Mouse (Mus musculus) adrenal gland, postnatal 4 days (tissue): Measurements from ENCODE around the gene Ccr8. TPM values are rescaled to one million over a fixed set of nuclear protein-coding genes. Genes with fewer than 3 reads are reported as not detected.
"Not testable (repeated sequence)": the region's sequence is repeated elsewhere in the genome, so short reads cannot be mapped to it uniquely, and the experiment has no call there.

Experiments
- DNase-seq, 2 experiments: peaks; one replicate each; pipeline ENCODE4 v3.0.0; 2021 to 2022; ENCODE audit warnings: low spot score in 2 of 2, mixed read lengths in 2 of 2
- total RNA-seq, 2 experiments: library from RNA; stranded (reverse); gene quantifications; 2 replicates each; pipeline ENCODE4 v1.2.3; 2021

The Ccr8 gene
- total RNA-seq, 2 experiments from 2014 or later, result not detected

DNA sequence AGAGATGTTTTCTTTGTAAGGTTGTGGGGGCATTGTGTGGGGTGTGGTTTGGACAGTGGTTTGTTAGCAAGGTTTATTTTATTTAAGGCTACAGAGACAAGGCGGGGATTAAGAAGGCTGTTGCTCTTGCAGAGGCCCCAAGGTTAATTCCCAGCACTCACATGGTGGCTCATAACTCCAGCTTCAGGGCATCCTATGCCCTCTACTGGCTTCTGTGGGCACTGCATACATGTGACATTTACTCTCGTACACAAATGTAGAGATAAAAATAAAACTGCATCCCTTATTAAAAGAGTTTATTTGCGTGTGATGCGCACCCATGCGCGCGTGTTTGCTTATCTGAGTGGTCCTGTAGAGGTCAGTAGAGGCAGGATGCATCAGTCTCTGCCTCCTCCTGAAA lies 2.8 kb upstream of the Ccr8 start:
- no peak for DNase-seq

DNA sequence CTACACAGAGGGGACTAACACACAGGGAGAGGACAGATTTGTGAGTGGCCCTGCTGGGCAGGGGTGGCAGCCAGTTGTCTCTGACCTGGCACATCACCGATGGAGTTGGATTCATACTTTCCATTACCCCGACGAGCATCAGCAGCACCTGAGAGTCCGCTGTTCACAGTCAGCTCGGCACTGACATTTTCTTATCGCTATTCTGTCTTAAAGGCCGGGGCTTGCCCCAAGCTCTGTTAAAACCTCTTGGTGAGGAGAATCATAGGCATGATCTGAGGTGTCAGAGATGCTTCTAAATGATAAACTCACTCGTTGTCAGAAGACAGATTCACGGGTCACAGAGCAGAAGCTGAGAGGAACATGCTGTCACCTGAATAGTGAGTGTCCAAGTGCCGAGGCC lies 828 bp upstream of the Ccr8 start:
- no peak for DNase-seq

DNA sequence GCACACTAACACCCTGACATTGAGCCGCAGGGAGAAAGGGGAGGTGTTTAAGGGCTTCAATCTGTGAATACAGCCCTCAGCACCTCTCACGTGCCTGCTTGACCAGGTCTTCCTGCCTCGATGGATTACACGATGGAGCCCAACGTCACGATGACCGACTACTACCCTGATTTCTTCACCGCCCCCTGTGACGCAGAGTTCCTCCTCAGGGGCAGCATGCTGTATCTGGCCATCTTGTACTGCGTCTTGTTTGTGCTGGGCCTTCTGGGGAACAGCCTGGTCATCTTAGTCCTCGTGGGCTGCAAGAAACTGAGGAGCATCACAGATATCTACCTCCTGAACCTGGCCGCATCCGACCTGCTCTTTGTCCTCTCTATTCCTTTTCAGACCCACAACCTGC lies 1.8 kb downstream of the Ccr8 start:
- no peak for DNase-seq

DNA sequence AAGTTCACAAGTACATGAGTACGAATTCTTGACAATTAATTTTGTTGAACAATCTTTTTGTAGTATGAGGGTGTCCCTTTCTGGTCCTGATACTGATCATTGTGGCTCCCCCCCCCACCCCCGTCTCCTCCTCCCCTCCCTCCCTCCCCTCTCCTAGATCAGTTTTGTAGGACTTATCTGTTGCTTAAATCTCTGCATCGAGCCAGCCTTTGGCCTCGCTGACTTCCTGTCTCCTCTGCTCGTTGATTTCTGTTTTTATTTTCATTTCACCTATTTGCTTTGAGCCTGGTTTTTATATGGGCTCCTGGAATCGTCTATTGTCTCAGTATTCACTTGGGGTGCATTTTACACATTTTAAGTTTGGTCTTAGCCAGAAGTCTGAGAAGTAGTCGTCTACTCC lies 4.0 kb downstream of the Ccr8 start:
- DNase-seq, result no peak

DNA sequence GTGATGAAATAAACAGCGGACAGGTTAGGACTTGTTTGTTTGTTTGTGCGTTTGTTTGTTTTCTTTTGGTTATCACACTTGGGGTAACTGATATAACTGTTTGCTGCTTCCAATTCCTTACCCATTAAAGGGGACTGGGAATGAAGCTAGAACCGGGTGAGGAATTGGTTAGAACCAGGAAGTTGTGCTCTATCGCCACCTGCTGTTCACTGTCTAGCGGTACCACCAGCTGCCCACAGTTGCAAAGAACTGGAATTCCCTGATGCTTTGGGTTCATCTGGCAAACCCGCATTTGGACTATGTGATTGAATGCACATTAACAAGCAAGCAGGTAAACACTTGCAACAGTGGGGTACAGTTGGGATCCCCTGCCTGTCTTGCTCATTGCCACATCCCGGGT lies 6.8 kb downstream of the Ccr8 start:
- DNase-seq, result peak; percentile 29 to 35

DNA sequence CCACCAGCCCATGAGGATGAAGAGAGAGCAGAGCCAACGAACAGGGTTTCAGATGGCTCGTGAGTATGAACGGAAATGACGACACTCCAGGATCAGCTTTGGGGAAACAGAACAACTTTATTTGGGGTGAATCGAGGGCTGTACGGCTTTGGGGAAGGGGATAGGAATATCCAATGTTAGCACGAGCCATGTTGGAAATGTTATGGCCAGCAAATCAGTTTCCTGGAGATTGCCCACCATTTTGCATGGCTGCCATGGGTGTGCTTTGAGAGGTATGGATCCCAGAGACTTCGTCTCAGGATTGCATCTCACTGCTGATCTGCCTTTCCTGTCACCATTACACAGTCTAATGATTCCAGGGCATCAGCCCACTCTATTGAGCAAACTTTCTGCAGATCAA lies 7.4 kb downstream of the Ccr8 start:
- DNase-seq, result no peak

DNA sequence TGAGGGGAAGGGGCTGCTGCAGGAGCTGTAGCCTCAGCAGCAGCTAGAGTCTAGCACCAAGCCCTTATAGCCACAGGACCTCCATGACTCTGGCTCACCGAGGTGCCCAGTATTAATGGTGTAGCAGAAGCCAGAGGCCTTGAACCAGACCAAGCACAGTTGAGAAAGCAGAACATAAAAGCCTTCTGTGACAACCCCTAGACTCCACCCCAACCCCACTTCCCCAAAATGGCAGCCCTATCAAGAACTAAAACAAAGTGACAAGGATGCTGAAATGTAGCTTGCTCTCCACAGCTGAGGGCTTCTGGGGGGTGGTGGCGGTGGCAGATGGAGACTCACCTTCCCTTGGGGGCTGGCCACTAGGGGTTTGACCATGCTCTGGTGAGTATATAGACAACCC lies 9.3 kb downstream of the Ccr8 start:
- no peak for DNase-seq

DNA sequence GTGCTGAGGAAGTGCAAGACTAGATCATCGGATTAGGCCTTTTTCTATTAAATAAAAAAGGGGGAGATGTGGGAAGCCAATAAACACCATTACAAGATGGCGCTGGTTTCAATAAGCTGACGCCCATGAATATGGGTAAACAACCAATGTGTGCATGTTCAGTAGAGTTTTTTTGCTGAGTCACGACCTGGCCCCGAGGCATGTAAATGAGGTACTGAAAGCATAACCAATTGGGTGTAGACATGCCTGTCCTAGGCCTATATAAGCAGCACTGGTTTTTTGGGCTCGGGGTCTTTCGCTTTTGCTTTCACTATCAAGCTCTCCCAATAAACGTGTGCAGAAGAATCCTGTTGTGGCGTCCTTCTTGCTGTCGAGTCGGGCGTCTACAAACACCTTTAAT lies 17.0 kb downstream of the Ccr8 start:
- DNase-seq, result not testable (repeated sequence)

DNA sequence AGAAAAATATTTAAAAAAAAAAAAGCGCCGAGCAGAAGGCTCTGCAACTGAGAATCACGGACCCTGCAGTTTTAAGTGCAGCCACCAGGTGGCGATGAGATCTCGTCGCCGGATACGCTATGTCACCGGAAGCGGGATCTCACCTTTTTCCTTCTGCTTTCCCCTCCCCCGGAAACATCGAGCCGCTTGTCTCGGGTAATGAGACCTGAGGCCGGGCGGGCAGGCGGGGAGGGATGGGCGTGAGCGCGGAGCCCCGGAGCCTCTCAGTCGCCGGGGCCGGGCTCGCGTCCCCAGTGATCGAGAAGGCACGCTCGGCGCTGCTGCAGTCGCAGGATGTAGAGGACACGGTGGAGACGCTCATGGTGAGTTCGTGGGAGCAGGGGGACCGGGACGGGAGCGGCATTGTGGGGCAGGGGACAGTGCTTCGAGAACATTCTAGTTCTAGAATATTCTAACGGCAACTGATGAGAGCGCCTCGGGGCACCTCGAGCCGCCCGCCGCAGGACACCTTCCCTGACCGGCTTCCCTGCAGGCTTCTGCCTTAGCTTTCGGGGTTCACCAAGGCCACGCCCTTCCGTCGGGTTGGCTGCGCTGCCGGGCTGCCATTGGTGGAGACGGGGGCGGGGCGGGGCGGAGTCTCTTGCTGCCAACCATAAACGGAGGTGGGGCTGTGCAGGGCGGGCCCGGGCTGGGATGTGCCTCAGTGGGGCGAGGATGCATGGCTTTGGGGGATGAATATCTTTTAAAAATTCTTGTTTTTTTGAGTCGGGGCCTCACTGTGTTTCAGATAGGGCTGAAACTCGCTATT lies 18.5 kb downstream of the Ccr8 start, which contains the start of gene Slc25a38:
Gene Slc25a38 (plus strand): TSS at position 164 of the 808 bp plus-strand sequence.
- peak; percentile 90 to 92 for DNase-seq

DNA sequence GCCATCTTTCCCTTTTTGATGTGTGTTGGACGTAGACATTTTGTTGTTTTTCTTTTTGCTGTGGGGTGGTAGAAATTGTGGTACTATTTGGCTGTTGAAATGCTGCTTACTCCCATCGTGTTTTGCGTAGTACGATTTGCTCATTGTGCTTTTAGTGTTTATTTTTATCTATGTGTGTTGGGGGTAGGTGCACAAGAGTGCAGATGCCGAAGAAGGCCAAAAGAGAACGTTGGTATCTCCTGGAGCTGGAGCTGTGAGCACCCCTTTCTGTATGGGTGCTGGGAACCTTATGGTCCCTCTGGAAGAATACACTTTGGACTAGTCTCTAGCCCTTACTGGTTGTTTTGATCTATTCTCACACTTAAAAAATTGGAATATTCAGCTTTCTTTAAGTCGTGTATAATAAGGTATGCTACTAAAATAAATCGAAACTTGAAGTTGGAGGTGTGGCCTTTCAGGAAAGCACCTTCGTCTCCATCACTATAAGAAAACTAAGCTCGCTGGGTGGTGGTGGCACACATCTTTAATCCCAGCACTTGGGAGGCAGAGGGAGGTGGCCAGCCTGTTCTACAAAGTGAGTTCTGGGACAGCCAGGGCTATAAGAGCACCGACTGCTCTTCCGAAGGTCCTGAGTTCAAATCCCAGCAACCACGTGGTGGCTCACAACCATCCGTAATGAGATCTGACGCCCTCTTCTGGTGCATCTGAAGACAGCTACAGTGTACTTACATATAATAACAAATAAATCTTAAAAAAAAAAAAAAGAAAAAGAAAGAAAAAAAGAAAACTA lies 19.4 kb downstream of the Ccr8 start:
- DNase-seq, result no peak

DNA sequence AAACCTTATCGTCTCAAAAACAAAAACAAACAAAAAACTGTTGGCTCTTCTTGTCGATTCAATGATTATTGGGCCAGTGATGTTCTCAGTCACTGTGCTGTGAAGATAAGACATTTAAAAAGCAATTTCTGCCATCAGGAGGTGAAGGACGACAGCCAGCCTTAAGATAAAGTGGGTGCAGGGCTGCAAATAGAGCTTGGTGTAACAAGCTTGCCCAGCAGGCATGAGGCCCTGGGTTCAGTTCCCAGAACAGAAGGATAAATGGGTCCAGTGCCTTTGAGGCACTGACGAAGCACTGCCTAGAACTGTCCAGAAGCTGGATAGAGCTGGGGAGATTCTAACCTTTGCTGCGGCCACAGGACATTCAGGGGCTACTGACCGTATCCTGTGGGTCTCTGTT lies 20.6 kb downstream of the Ccr8 start:
- DNase-seq, result no peak

DNA sequence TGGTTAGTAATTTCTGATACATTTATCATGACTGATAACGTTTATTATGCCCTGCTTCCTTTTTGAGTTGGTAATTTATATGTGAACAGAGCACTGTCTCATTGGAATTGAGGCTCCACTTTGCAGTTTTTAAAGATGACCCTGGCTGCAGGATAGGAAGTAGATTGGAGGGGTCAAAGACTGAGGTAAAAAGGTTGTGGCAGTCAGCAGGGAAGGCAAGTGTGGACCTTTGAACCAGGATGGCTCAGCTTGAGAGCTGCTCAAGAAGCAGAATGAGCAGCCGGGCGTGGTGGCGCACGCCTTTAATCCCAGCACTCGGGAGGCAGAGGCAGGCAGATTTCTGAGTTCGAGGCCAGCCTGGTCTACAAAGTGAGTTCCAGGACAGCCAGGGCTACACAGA lies 21.5 kb downstream of the Ccr8 start:
- no peak for DNase-seq

DNA sequence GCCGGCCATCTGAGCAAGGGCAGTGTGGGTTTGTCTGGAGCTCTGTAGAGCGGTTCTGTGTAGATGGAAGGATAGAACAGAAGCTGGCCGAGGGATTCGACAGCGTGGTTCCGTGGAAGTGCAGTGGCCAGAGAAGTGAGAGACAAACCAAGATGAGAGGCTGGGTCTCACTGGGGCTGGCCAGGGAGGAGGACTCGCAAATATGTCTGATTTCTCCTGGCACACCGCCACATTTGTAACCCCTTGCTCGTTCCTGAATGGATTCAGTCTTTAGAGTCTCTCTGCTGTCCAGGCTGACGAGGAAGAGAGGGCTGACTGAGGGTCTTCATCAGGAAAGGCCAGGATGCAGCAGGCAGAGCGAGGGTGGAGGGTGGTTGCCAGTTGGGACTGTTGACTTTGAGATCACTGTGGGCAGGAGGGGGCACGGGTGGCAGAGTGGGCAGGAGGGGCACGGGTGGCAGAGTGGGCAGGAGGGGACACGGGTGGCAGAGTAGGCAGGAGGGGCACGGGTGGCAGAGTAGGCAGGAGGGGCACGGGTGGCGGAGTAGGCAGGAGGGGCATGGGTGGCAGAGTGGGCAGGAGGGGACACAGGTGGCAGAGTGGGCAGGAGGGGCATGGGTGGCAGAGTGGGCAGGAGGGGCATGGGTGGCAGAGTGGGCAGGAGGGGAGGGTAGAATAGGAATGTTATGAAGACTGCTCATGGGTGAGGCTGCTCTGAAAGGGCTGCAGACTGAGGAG lies 22.3 kb downstream of the Ccr8 start:
- no peak for DNase-seq

DNA sequence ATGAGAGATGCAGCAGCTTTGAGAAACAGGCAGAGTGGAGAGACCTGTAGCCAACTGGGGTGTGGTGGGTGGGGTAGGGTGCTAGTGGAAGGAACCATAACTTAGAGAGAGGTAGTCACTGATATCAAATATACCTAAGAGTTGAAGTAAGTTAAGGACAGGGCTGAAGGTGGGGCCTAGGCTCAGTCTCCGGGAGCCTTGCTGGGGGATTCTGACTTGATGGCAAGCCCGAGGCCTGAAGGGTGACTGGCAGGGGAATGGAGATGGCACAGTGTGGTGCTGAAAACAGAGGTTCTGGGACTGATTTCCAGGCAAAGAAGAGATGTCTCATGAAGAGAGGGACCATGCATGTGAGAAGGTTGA lies 22.9 kb downstream of the Ccr8 start:
- DNase-seq, result no peak

DNA sequence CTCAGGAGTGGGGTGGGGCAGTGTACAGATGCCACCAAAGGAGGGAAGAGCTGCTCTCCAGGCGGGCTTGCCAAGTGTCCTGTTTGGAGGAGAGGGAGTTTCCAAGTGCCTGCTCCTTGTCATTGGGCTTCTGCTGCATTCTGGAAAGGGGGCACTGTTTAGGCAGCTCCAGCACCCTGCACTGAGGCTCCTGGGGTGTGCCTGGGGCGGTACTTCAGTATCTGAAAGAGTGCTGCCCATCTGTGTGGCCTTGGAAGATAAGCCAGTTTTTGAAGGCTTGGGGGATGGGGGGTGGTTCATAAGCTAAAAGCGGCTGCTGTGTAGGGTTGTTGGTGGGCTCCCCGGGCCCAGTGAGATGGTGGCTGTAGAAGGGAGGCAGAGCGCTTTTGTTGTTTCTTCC lies 23.7 kb downstream of the Ccr8 start:
- no peak for DNase-seq

DNA sequence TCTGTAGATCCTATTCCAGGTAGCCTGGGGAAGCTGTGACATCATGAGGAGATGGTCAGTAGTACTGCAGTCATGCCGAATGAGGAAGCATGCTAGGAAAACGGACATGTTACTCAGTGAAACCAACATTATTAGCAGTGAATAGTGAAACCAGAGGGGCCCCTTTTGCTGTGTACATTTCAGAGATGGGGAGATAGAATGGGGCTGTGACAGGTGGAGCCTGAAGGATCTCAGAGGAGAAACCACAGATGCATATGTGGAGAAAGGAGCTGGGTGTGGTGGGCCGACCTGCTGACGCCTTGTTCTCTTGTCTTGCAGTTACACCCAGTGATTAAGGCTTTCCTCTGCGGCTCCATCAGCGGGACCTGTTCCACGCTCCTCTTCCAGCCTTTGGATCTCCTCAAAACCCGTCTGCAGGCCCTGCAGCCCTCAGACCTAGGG lies 24.3 kb downstream of the Ccr8 start:
- no peak for DNase-seq

DNA sequence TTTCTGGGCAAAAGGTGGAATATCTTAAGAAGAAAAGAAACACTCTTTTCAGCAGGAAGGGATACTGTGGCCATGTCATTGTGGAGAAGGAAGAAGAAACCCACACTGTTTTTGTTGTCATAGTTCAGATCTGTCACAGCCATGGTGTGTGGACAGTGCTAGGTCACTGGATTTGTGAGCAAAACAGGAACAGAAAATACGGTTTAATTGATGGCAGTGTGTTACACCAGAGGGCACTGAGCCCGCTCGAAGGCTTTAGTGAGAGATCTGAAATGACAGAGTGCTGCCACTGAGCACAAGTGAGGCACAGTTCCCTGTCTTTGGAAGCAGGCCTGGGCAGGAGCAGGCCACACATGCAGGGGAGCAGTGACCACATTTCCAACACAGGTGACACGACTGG lies 26.3 kb downstream of the Ccr8 start:
- no peak for DNase-seq

DNA sequence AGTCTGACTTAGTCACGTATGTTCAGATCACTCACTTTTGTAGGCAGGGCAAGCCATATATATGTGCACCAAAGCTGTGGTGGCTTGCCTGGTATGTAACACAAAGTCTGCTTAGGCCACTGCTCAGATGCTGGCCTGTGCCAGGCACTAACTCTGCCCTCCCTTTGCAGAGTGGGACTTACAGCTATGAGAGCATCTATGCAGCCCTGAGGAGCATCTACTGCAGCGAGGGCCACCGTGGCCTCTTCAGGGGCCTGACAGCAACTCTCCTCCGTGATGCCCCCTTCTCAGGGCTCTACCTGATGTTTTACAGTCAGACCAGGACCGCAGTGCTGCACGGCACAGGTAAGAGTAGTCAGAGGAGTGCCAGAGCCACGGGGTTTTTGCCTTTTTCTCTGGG lies 28.6 kb downstream of the Ccr8 start:
- no peak for DNase-seq

DNA sequence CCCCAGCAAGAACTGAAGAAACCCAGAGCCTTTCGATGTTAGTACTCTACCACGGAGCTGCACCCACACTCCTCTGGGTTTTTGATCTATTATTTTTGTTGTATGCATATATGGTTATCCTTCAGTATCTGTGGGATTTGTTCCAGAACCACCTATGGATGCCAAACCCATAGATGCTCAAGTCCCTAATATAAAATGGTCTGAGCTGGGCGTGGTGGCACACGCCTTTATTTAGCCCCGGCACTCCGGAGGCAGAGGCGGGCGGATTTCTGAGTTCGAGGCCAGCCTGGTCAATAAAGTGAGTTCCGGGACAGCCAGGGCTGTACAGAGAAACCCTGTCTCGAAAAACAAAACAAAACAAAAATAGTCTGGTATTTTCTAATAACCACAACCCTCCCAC lies 35.0 kb downstream of the Ccr8 start:
- no peak for DNase-seq

DNA sequence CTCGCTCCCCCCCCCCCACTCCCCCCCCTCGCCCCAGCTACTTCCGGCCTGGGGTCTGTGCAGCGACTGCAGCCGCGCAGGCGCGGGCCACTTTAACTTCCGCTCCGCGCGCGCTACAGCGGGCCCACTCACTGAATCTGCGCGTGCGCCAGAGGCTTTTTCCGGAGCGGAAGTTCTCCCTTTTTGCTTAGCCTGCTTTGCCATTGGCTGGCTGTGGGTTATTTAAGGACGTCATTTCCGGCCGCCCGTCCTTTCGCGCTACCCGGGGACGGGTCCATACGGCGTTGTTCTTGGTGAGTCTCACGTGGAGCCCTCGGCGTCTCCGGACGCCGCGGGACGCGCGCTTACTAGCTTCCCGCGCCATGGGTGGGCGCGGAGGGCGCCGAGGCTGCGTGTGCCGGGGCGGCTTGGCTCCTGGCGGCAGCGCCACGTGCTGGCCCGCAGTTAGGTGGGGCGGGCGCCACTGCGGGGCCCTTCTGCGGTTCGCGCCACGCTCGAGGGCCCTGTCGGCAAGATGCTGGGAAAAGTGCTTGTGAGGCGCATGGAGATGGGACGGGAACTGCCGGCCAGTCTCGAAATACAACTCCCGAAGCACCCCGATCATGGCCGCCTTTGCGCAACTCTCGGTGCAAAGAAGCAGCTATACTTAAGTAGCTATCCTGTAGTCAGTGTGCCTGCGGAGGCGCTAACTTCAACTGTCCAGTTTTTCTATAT lies 35.8 kb downstream of the Ccr8 start, which contains the start of gene Rpsa:
Gene Rpsa (plus strand): TSS at position 152 of the 714 bp plus-strand sequence.
- DNase-seq, result peak; percentile 83 to 91

DNA sequence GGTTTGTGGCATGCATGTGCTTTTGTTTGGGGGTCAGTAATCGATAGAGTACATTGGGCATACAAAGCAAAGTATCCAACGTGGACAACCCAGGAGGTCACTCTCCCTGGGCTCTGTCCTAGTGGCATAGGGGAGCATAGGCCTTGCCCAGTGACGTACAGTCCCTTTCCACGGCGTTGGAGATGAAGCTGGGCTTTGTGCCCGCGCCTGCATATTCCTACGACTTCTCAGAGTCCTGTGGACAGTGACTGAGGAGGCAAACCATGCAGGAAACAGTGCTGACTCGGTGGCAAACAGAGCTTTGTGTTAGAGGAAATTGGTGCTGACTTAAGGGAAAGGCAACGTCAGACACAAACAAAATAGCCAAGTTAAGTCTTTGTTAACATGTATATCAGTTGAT lies 37.4 kb downstream of the Ccr8 start:
- DNase-seq, result no peak
